Mouse (Mus musculus) lung, adult 2 months (tissue): ENCODE data around the gene Mlip.

ENCODE experiments used
- CTCF ChIP-seq: fragments of 200-500 bp; IDR thresholded peaks from 2 replicates; pipeline ENCODE4 v1.5.1; 2011; ENCODE audit warnings: mild to moderate bottlenecking, low read length, control low read depth; ENCODE audit not compliant: insufficient read depth
- POLR2A ChIP-seq: fragments of 200-500 bp; IDR thresholded peaks from 2 replicates; pipeline ENCODE4 v1.6.1; 2011; ENCODE audit warnings: low read depth, mild to moderate bottlenecking, control low read depth, low read length, borderline replicate concordance; ENCODE audit errors: extremely low read depth

DNA sequence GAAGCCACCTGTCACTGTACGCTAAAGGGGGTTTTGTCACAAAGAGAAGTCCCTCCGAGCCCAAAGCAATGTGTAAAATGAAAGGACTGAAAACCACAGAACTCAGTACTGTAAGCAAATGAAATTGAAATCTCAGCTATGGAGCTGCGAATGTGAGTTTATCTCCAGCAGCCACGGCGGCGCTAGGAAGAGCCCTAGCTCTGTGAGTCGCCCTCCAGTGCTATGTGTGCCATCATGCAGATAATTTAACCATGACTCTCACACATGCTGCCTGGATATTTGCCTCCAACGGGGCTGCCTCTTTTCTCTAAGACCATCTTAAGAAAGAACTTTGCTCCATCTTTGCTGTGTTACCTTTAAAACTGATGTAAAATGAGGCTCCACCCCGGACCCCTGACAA, 16.5 kb upstream of the Mlip start:
- TF ChIP-seq CTCF (no peak), POLR2A (no peak)
